Mouse (Mus musculus) liver, embryonic 14.5 days (tissue): ENCODE measurements around the gene Fgfr2.

Experiments
- CTCF ChIP-seq: IDR thresholded peaks from 2 replicates; pipeline ENCODE4 v1.5.1; 2016; ENCODE audit warnings: antibody characterized with exemption, low read depth, control low read depth
- EP300 ChIP-seq: IDR thresholded peaks from 2 replicates; pipeline ENCODE4 v1.6.1; 2016; ENCODE audit warnings: antibody characterized with exemption, low read depth

GRCm38 (mm10) chr7:132015193-132015592, 1108.0 kb downstream of the Fgfr2 start:
- TF ChIP-seq EP300 (no peak), CTCF (no peak)
